Mouse (Mus musculus) heart, embryonic 11.5 days (tissue): ENCODE measurements around the gene Nek9. TPM values are rescaled to one million over a fixed set of nuclear protein-coding genes. Genes with fewer than 3 reads are reported as not detected.

Experiments used
- ATAC-seq: fragments of 200-750 bp; cut with Nextera tagmentation; replicated peaks from 2 replicates; pipeline ENCODE4 v1.8.0; 2017; ENCODE audit warnings: moderate library complexity; ENCODE audit not compliant: insufficient number of reproducible peaks, low FRiP score, low TSS enrichment
- H3K27ac ChIP-seq: fragments of 300-500 bp; sonication (generic); 2 replicates; pipeline ENCODE4 v1.5.1; 2014; ENCODE audit warnings: mild to moderate bottlenecking, low read depth, low read length
- H3K27me3 ChIP-seq: fragments of 300-500 bp; sonication (generic); 2 replicates; pipeline ENCODE4 v1.6.1; 2014; ENCODE audit warnings: mild to moderate bottlenecking, low read length, mixed read lengths; ENCODE audit not compliant: control insufficient read depth, insufficient read depth
- H3K36me3 ChIP-seq: fragments of 300-500 bp; sonication (generic); 2 replicates; pipeline ENCODE4 v1.6.1; 2014; ENCODE audit warnings: mild to moderate bottlenecking, low read length, moderate library complexity, mixed read lengths; ENCODE audit not compliant: control insufficient read depth, insufficient read depth
- H3K4me1 ChIP-seq: fragments of 300-500 bp; sonication (generic); 2 replicates; pipeline ENCODE4 v1.6.1; 2014; ENCODE audit warnings: low read length; ENCODE audit not compliant: control insufficient read depth, insufficient read depth
- H3K4me2 ChIP-seq: fragments of 300-500 bp; sonication (generic); 2 replicates; pipeline ENCODE4 v1.6.1; 2014; ENCODE audit warnings: mild to moderate bottlenecking, moderate library complexity
- H3K4me3 ChIP-seq: fragments of 300-500 bp; sonication (generic); 2 replicates; pipeline ENCODE4 v1.5.1; 2014; ENCODE audit warnings: low read depth, low read length
- H3K9ac ChIP-seq: fragments of 300-500 bp; sonication (generic); 2 replicates; pipeline ENCODE4 v1.6.1; 2014; ENCODE audit warnings: mild to moderate bottlenecking, low read depth, low read length, moderate library complexity
- H3K9me3 ChIP-seq: fragments of 300-500 bp; sonication (generic); replicated peaks from 2 replicates; pipeline ENCODE4 v1.6.1; 2016; ENCODE audit warnings: low read length; ENCODE audit not compliant: control insufficient read depth
- WGBS: fragments of 180-500 bp; shearing (Covaris S2); extraction: QIAGEN DNeasy Blood & Tissue Kit; methylation state at CpG from one replicate; pipeline ENCODE4 v1.1.7; 2014; ENCODE audit not compliant: insufficient replicate concordance; 5-methylcytosine and 5-hydroxymethylcytosine counted together
- polyA plus RNA-seq: library from polyadenylated mRNA; unstranded; fragments of >200 nt; fragmentation: Nextera tagmentation; extraction: Ambion mirVana; gene quantifications from 2 replicates; pipeline ENCODE4 v1.2.1, GENCODE M21; 2014

Nek9 gene
- polyA plus RNA-seq, 1 experiment from 2014 or later, result 15.6 TPM

- no peak for ATAC-seq
- H3K4me2 ChIP-seq, result no peak overlapping the region
Measured at GRCm38 (mm10) chr12:85291541-85291940, 47.6 kb downstream of the Nek9 start.

GRCm38 (mm10) chr12:85290633-85291032 lies 48.5 kb downstream of the Nek9 start:
- Histone ChIP-seq H3K4me3 (no peak overlapping the region), H3K36me3 (no peaks in the 10 kb centered on the region), H3K4me2 (no peak overlapping the region), H3K4me1 (peaks cover 11% of the 10 kb centered on the region; the same call in 1 of the 2 replicates), H3K27ac (no peak overlapping the region), H3K9ac (no peak overlapping the region), H3K9me3 (no peaks in the 10 kb centered on the region; the same call in 1 of the 2 replicates), H3K27me3 (peaks cover 5% of the 10 kb centered on the region)
- WGBS, result 75% methylated on average over 10 of the region's 10 CpGs
- no peak for ATAC-seq

More at GRCm38 (mm10) chr12:85291541-85291940, 47.6 kb downstream of the Nek9 start:
- Histone ChIP-seq H3K9me3 (no peaks in the 10 kb centered on the region; the same call in 1 of the 2 replicates), H3K27ac (no peak overlapping the region), H3K9ac (no peak overlapping the region), H3K27me3 (peaks cover 5% of the 10 kb centered on the region), H3K4me1 (peaks cover 11% of the 10 kb centered on the region; the same call in 1 of the 2 replicates), H3K4me3 (no peak overlapping the region), H3K36me3 (no peaks in the 10 kb centered on the region)

- Histone ChIP-seq H3K9ac (peak overlapping the region; percentile 76; the same call in 1 of the 2 replicates), H3K27me3 (peaks cover 5% of the 10 kb centered on the region), H3K4me1 (peaks cover 11% of the 10 kb centered on the region; the same call in 1 of the 2 replicates), H3K4me2 (peak overlapping the region; percentile 87), H3K27ac (no peak overlapping the region), H3K36me3 (no peaks in the 10 kb centered on the region), H3K9me3 (no peaks in the 10 kb centered on the region; the same call in 1 of the 2 replicates), H3K4me3 (peak overlapping the region; percentile 58)
- WGBS, result 53% methylated on average over 24 of the region's 24 CpGs
- ATAC-seq, result no peak
Measured at GRCm38 (mm10) chr12:85289157-85290000, 49.8 kb downstream of the Nek9 start.

GRCm38 (mm10) chr12:85288486-85289156 lies 50.5 kb downstream of the Nek9 start, which contains the start of gene Zc2hc1c:
TSS of gene Zc2hc1c (plus strand) at chr12:85288591.
- Histone ChIP-seq H3K9me3 (no peaks in the 10 kb centered on the region), H3K4me1 (peaks cover 11% of the 10 kb centered on the region; the same call in 1 of the 2 replicates), H3K4me3 (peak within 1 kb of the TSS; percentile 58), H3K4me2 (peak within 1 kb of the TSS; percentile 87), H3K36me3 (no peaks in the 10 kb centered on the region), H3K9ac (peak within 1 kb of the TSS; percentile 76), H3K27ac (no peak within 1 kb of the TSS), H3K27me3 (peaks cover 5% of the 10 kb centered on the region)
- WGBS, result 3% methylated on average over 30 of the region's 31 CpGs
- ATAC-seq, result peak; percentile 79

DNA sequence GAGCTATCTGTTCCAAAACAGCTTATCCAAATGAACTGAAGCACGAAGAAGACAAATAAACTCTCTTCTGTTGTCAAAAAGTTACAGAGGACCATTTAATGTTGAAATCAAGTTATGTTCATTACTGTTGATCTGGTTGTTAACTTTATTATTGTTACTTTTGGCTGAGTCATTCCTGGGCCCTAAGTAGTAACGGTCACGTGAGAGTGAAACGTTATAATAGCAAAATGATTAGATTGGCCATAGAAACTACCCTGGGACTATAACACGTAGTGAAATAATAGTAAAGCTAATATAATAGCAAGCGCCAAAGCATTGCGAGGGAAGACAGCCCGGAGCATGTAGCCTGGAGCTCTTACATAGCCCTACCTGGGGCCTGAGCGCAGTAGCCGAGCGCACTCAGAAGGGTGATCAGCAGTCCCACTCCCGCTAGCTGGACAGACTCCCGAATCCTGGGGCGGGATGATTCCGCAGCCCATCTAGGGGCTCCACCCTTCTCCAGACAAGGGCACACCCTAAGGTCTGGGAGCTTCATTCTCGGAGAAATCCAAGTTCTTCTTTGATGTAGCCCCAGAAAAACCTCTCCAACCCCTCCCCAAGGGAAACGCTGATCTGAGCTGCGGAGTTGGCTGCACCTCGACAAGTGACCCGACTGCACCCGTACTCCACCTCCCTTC lies 51.2 kb downstream of the Nek9 start, which contains the start of gene Acyp1:
Gene Acyp1, minus strand, starts transcription at position 630 of the 677 bp plus-strand sequence.
- Histone ChIP-seq H3K9ac (peak within 1 kb of the TSS; percentile 76), H3K4me2 (peak within 1 kb of the TSS; percentile 87), H3K36me3 (no peaks in the 10 kb centered on the region), H3K4me1 (peaks cover 11% of the 10 kb centered on the region; the same call in 1 of the 2 replicates), H3K27ac (no peak within 1 kb of the TSS), H3K27me3 (peaks cover 5% of the 10 kb centered on the region), H3K4me3 (peak within 1 kb of the TSS; percentile 58), H3K9me3 (no peaks in the 10 kb centered on the region)
- WGBS, result 8% methylated on average over 21 of the region's 21 CpGs
- ATAC-seq, result peak; percentile 42; the same call in 1 of the 2 replicates

- ATAC-seq, result no peak
Measured at GRCm38 (mm10) chr12:85286941-85287340, 52.2 kb downstream of the Nek9 start.

DNA sequence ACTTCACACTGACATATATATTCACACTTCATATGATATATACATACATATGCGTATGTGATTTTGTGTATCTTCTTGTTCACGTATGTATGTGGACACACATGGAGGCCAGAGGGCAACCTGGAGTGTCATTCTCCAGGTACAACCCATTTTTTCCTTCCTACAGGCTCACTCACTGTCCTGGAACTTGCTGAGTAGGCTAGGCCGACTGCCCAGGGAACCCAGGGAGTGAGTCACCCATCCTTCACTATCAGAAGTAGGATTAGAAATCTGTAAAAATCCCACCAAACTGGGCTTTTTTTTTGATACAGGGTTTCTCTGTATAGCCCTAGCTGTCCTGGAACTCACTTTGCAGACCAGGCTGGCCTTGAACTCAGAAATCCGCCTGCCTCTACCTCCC lies 54.2 kb downstream of the Nek9 start:
- no peak for ATAC-seq
- Histone ChIP-seq H3K4me1 (0 out of 2 replicates have a peak, but pooled peaks cover 8% of the 10 kb centered on the region), H3K27ac (no peak overlapping the region), H3K4me3 (no peak overlapping the region), H3K4me2 (no peak overlapping the region), H3K9me3 (no peaks in the 10 kb centered on the region), H3K9ac (no peak overlapping the region), H3K36me3 (no peaks in the 10 kb centered on the region), H3K27me3 (peaks cover 4% of the 10 kb centered on the region; the same call in 1 of the 2 replicates)
- WGBS, result 81% methylated on average over 4 of the region's 4 CpGs

More at GRCm38 (mm10) chr12:85286941-85287340, 52.2 kb downstream of the Nek9 start:
- Histone ChIP-seq H3K27ac (no peak overlapping the region), H3K4me1 (0 out of 2 replicates have a peak, but pooled peaks cover 8% of the 10 kb centered on the region), H3K9ac (no peak overlapping the region), H3K4me3 (no peak overlapping the region), H3K9me3 (no peaks in the 10 kb centered on the region), H3K36me3 (no peaks in the 10 kb centered on the region), H3K27me3 (peaks cover 5% of the 10 kb centered on the region), H3K4me2 (no peak overlapping the region)
- 34% methylated on average over 3 of the region's 5 CpGs for WGBS

GRCm38 (mm10) chr12:85284331-85284730 lies 54.8 kb downstream of the Nek9 start:
- no peaks in the 10 kb centered on the region for H3K36me3 ChIP-seq
- H3K27me3 ChIP-seq, result 0 out of 2 replicates have a peak, but pooled peaks cover under 1% of the 10 kb centered on the region
- no peak for ATAC-seq
- H3K27ac ChIP-seq, result no peak overlapping the region
- H3K4me2 ChIP-seq, result no peak overlapping the region
- 67% methylated on average over 8 of the region's 8 CpGs for WGBS
- 0 out of 2 replicates have a peak, but pooled peaks cover 8% of the 10 kb centered on the region for H3K4me1 ChIP-seq
- H3K4me3 ChIP-seq, result no peak overlapping the region
- no peak overlapping the region for H3K9ac ChIP-seq
- no peaks in the 10 kb centered on the region for H3K9me3 ChIP-seq
